Mouse (Mus musculus) MEL (cell line): ENCODE results near the gene Gm10053.

ENCODE experiments used
- CTCF ChIP-seq, 3 experiments: IDR thresholded peaks in 2 of 3; conservative IDR thresholded peaks in 1 of 3; 2 replicates each; pipeline ENCODE4 v1.5.1; 2011 to 2012; ENCODE audit warnings: low read length in 3 of 3, low read depth in 2 of 3, mild to moderate bottlenecking in 2 of 3, improper control_type of control experiment in 1 of 3, inconsistent platforms in 1 of 3, mixed read lengths in 1 of 3, moderate library complexity in 1 of 3; ENCODE audit not compliant: control insufficient read depth in 1 of 3, insufficient read depth in 1 of 3, poor library complexity in 1 of 3, severe bottlenecking in 1 of 3
- E2F4 ChIP-seq: IDR thresholded peaks from 2 replicates; pipeline ENCODE4 v1.6.1; 2011; ENCODE audit warnings: low read depth, low read length, improper control_type of control experiment, borderline replicate concordance
- GATA1 ChIP-seq: IDR thresholded peaks from 2 replicates; pipeline ENCODE4 v1.6.1; 2011; ENCODE audit warnings: low read depth, low read length, improper control_type of control experiment
- HCFC1 ChIP-seq: IDR thresholded peaks from 2 replicates; pipeline ENCODE4 v1.6.1; 2012; ENCODE audit warnings: low read depth, mild to moderate bottlenecking, inconsistent platforms, low read length, improper control_type of control experiment, moderate library complexity
- KAT2A ChIP-seq: conservative IDR thresholded peaks from 2 replicates; pipeline ENCODE4 v1.6.1; 2012; ENCODE audit warnings: low read depth, low read length, improper control_type of control experiment, inconsistent platforms
- MAX ChIP-seq: IDR thresholded peaks from 2 replicates; pipeline ENCODE4 v1.6.1; 2011; ENCODE audit warnings: low read length, improper control_type of control experiment
- MXI1 ChIP-seq: IDR thresholded peaks from 2 replicates; pipeline ENCODE4 v1.6.1; 2011; ENCODE audit warnings: mild to moderate bottlenecking, low read depth, low read length, improper control_type of control experiment
- MYC ChIP-seq: IDR thresholded peaks from 2 replicates; pipeline ENCODE4 v1.6.1; 2011; ENCODE audit warnings: low read depth, mild to moderate bottlenecking, low read length, improper control_type of control experiment, moderate library complexity
- POLR2A ChIP-seq, 2 experiments: IDR thresholded peaks; 2 replicates each; pipeline ENCODE4 v1.6.1; 2011 to 2012; ENCODE audit warnings: low read length in 2 of 2, mild to moderate bottlenecking in 2 of 2, control low read depth in 1 of 2, improper control_type of control experiment in 1 of 2, low read depth in 1 of 2, moderate library complexity in 1 of 2; ENCODE audit not compliant: control insufficient read depth in 1 of 2, insufficient read depth in 1 of 2, poor library complexity in 1 of 2
- POLR2AphosphoS2 ChIP-seq: IDR thresholded peaks from 2 replicates; pipeline ENCODE4 v1.6.1; 2011; ENCODE audit warnings: low read length, improper control_type of control experiment
- RCOR1 ChIP-seq: IDR thresholded peaks from 2 replicates; pipeline ENCODE4 v1.6.1; 2012; ENCODE audit warnings: low read depth, mild to moderate bottlenecking, inconsistent platforms, low read length, improper control_type of control experiment
- SMC3 ChIP-seq: IDR thresholded peaks from 2 replicates; pipeline ENCODE4 v1.6.1; 2011; ENCODE audit warnings: low read depth, low read length, improper control_type of control experiment
- UBTF ChIP-seq: IDR thresholded peaks from 2 replicates; pipeline ENCODE4 v1.6.1; 2012; ENCODE audit warnings: low read depth, mild to moderate bottlenecking, inconsistent platforms, low read length, improper control_type of control experiment, moderate library complexity, borderline replicate concordance; ENCODE audit not compliant: insufficient read depth
- ZC3H11A ChIP-seq: IDR thresholded peaks from 2 replicates; pipeline ENCODE4 v1.6.1; 2012; ENCODE audit warnings: low read depth, mild to moderate bottlenecking, inconsistent platforms, low read length, improper control_type of control experiment

GRCm38 (mm10) chr19:24871037-24871635, 4.3 kb upstream of the Gm10053 start:
- TF ChIP-seq CTCF (IDR thresholded peaks at IDR 0.05 in 2 of 3, conservative IDR thresholded peaks at IDR 0.05 in 1 of 3; ENCODE audit: control insufficient read depth in 1 of 3, insufficient read depth in 1 of 3, low read depth in 2 of 3, low read length in 3 of 3, poor library complexity in 1 of 3, severe bottlenecking in 1 of 3) (peak; percentile 53 to 67 (median 66)), E2F4 (no peak), POLR2A (IDR thresholded peaks at IDR 0.05; ENCODE audit: control insufficient read depth in 1 of 2, insufficient read depth in 1 of 2, low read depth in 1 of 2, low read length in 2 of 2, poor library complexity in 1 of 2) (no peak), RCOR1 (no peak), KAT2A (no peak), ZC3H11A (peak; percentile 56), MAX (no peak), HCFC1 (no peak), SMC3 (peak; percentile 55), MXI1 (no peak), UBTF (no peak), GATA1 (no peak), MYC (no peak), POLR2AphosphoS2 (no peak)
